Mouse (Mus musculus) hindbrain, postnatal 0 days (tissue): ENCODE data around the gene Nr2e3. TPM values are rescaled to one million over a fixed set of nuclear protein-coding genes. Genes with fewer than 3 reads are reported as not detected.

Source experiments
- ATAC-seq: fragments of 200-750 bp; cut with Nextera tagmentation; 2 replicates; pipeline ENCODE4 v1.8.0; 2017; ENCODE audit warnings: mild to moderate bottlenecking, moderate TSS enrichment, moderate library complexity
- DNase-seq: peaks from one replicate; pipeline ENCODE4 v3.0.0-alpha.2; 2015; ENCODE audit warnings: low spot score
- H3K27ac ChIP-seq: fragments of 300-500 bp; sonication (generic); 2 replicates; pipeline ENCODE4 v1.5.1; 2014; ENCODE audit warnings: mild to moderate bottlenecking
- H3K27me3 ChIP-seq: fragments of 300-500 bp; sonication (generic); 2 replicates; pipeline ENCODE4 v1.6.1; 2014; ENCODE audit warnings: low read length, mixed read lengths; ENCODE audit not compliant: insufficient read depth
- H3K36me3 ChIP-seq: fragments of 300-500 bp; sonication (generic); 2 replicates; pipeline ENCODE4 v1.6.1; 2014; ENCODE audit warnings: low read length, mixed read lengths; ENCODE audit not compliant: insufficient read depth
- H3K4me1 ChIP-seq: fragments of 300-500 bp; sonication (generic); 2 replicates; pipeline ENCODE4 v1.6.1; 2014; ENCODE audit warnings: antibody characterized with exemption, low read length, mixed read lengths; ENCODE audit not compliant: insufficient read depth
- H3K4me2 ChIP-seq: fragments of 300-500 bp; sonication (generic); 2 replicates; pipeline ENCODE4 v1.6.1; 2014; ENCODE audit warnings: low read depth, mild to moderate bottlenecking, low read length, moderate library complexity, mixed read lengths
- H3K4me3 ChIP-seq: fragments of 300-500 bp; sonication (generic); 2 replicates; pipeline ENCODE4 v1.5.1; 2014; ENCODE audit warnings: low read length
- H3K9ac ChIP-seq: fragments of 300-500 bp; sonication (generic); replicated peaks from 2 replicates; pipeline ENCODE4 v1.6.1; 2014; ENCODE audit warnings: mild to moderate bottlenecking, low read length, moderate library complexity, mixed read lengths
- H3K9me3 ChIP-seq: fragments of 300-500 bp; sonication (generic); 2 replicates; pipeline ENCODE4 v1.6.1; 2016; ENCODE audit warnings: low read length, mixed read lengths
- CTCF ChIP-seq: IDR thresholded peaks from 2 replicates; pipeline ENCODE4 v1.5.1; 2016; ENCODE audit warnings: antibody characterized with exemption, control low read depth, low read depth
- WGBS: fragments of 180-500 bp; shearing (Covaris S2); extraction: QIAGEN DNeasy Blood & Tissue Kit; methylation state at CpG from one replicate; pipeline ENCODE4 v1.1.7; 2014; 5-methylcytosine and 5-hydroxymethylcytosine counted together
- polyA plus RNA-seq: library from polyadenylated mRNA; unstranded; fragments of >200 nt; fragmentation: Nextera tagmentation; extraction: Ambion mirVana; gene quantifications from 2 replicates; pipeline ENCODE4 v1.2.1, GENCODE M21; 2015
- total RNA-seq: library from RNA; depleted of rRNA; stranded (reverse); fragments of >200 nt; gene quantifications from 2 replicates; pipeline ENCODE4 v1.2.3, GENCODE M21; 2014; rRNA removed

Nr2e3 gene
- total and polyA plus RNA-seq, 2 experiments from 2014 or later: not detected

GRCm38 (mm10) chr9:59930248-59930647 lies 30.2 kb downstream of the Nr2e3 start:
- Histone ChIP-seq H3K4me2 (no peak overlapping the region), H3K4me3 (no peak overlapping the region), H3K9me3 (no peaks in the 10 kb centered on the region), H3K27me3 (no peaks in the 10 kb centered on the region), H3K27ac (no peak overlapping the region), H3K36me3 (peaks cover 14% of the 10 kb centered on the region; the same call in 1 of the 2 replicates), H3K9ac (no peak overlapping the region), H3K4me1 (no peaks in the 10 kb centered on the region)
- no peak for ATAC-seq
- no peak for TF ChIP-seq CTCF
- WGBS: 79% methylated on average over 3 of the region's 3 CpGs
- DNase-seq: no peak

GRCm38 (mm10) chr9:59914761-59915160 lies 45.7 kb downstream of the Nr2e3 start:
- Histone ChIP-seq H3K4me3 (no peak overlapping the region), H3K9me3 (no peaks in the 10 kb centered on the region), H3K36me3 (peaks cover under 1% of the 10 kb centered on the region; the same call in 1 of the 2 replicates), H3K4me1 (no peaks in the 10 kb centered on the region), H3K9ac (no peak overlapping the region), H3K27me3 (no peaks in the 10 kb centered on the region), H3K27ac (no peak overlapping the region), H3K4me2 (no peak overlapping the region)
- DNase-seq (no peak), ATAC-seq (no peak)
- TF ChIP-seq CTCF: no peak
- WGBS: 96% methylated on average over 1 of the region's 1 CpGs

GRCm38 (mm10) chr9:59903382-59903781 lies 57.1 kb downstream of the Nr2e3 start:
- Histone ChIP-seq H3K9me3 (no peaks in the 10 kb centered on the region), H3K4me3 (no peak overlapping the region), H3K4me1 (no peaks in the 10 kb centered on the region), H3K27ac (no peak overlapping the region), H3K9ac (no peak overlapping the region), H3K4me2 (no peak overlapping the region), H3K36me3 (peaks cover 11% of the 10 kb centered on the region; the same call in 1 of the 2 replicates), H3K27me3 (no peaks in the 10 kb centered on the region)
- no peak for ATAC-seq
- no peak for DNase-seq
- WGBS: 95% methylated on average over 1 of the region's 1 CpGs
- no peak for TF ChIP-seq CTCF

Other genes starting within 250 kb of the Nr2e3 start
- 2.4 and 8.2 TPM in 2 replicates for gene Senp8, start 209.9 kb downstream of the Nr2e3 start, total RNA-seq
- gene Senp8, start 209.9 kb downstream of the Nr2e3 start, polyA plus RNA-seq: 4.3 and 5.6 TPM in 2 replicates
- 25.0 and 46.3 TPM in 2 replicates for gene Myo9a, start 209.8 kb downstream of the Nr2e3 start, total RNA-seq
- gene Myo9a, start 209.8 kb downstream of the Nr2e3 start, polyA plus RNA-seq: 14.4 and 15.4 TPM in 2 replicates